ENCODE assay signal across 10 mouse cellular contexts in the genomic region with DNA sequence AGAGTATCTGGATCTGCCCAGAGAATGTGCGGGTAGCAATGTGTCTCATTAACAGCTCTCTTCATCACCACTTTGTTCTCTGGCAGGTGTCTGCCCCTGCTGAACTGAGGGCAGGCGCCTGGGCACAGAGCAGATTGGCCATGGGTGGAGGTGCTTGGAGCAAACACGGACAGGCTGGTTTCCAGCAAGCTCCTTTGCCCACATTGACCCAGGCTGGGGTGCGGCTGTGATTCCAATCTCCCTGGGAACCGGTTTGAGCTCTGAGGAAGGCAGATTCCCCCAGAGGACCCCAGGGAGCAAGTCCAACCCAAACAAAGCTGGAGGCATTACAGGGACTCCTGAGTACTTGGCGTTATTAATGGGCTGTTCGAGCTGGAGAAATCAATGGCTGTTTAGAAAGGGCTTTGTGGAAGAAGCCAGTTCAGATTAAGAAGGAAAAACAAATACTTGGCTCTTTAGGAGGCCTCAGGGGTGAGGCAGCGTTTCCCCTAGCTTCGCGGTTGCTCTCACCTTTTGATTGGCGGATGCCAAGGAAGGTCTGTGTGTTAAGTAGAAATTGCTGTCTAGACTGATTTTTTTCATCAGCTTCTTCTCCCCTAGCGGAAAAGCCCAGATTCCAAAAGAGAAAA.
A peak's percentile ranks its signal among the peaks of the same experiment; 100 is the strongest.
DNase-seq lines count a peak whose midpoint lies in the region; ATAC-seq lines count a peak whose summit lies in the region.
"Had no signal": no experiment of that assay in that cellular context is flagged by ENCODE, and none has a peak within 500 bp of the region (broad histone marks: within the 10 kb centered on the region; RNA-seq: fewer than 3 reads in every experiment).

No protein-coding gene starts in this region.

- H3K4me1 ChIP-seq in limb, embryonic 15.5 days: peaks cover 27% of the 10 kb centered on the region

- no peaks in the 10 kb centered on the region for H3K27me3 ChIP-seq in limb, embryonic 15.5 days
- H3K27me3 ChIP-seq: heart, embryonic 13.5 days had no signal

- 26% methylated on average over 12 of the region's 12 CpGs for WGBS in limb, embryonic 15.5 days

- peak; percentile 36 for DNase-seq in gastrocnemius, adult 18-20 months (ENCODE audit: low spot score)
- no peak for DNase-seq in gastrocnemius, postnatal 36 days
- DNase-seq in NIH3T3 (ENCODE audit: low read depth): peak; percentile 57
- DNase-seq in fibroblast of lung, adult 2 months (ENCODE audit: low read depth): peak; percentile 80
- DNase-seq in urinary bladder, postnatal 36 days (ENCODE audit: low spot score in 2 of 2): peak; percentile 38 to 52
- DNase-seq in thymus, adult 18-20 months: no peak
- DNase-seq in layer of hippocampus, adult 9-10 months (ENCODE audit: low spot score): no peak

- H3K9ac ChIP-seq in limb, embryonic 15.5 days: no peak overlapping the region
- H3K9ac ChIP-seq: heart, embryonic 13.5 days; neural tube, embryonic 13.5 days had no signal

- no peak for ATAC-seq in limb, embryonic 15.5 days (ENCODE audit: insufficient number of reproducible peaks, low FRiP score, low TSS enrichment, low read depth)

- intact Hi-C loops in gastrocnemius, postnatal 36 days (cut with DNase I): no loop called here

- H3K4me3 ChIP-seq in limb, embryonic 15.5 days: no peak overlapping the region
- H3K4me3 ChIP-seq: heart, embryonic 13.5 days; neural tube, embryonic 13.5 days had no signal

- H3K4me2 ChIP-seq in limb, embryonic 15.5 days: no peak overlapping the region
- H3K4me2 ChIP-seq: heart, embryonic 13.5 days; neural tube, embryonic 13.5 days had no signal

- no peaks in the 10 kb centered on the region for H3K9me3 ChIP-seq in limb, embryonic 15.5 days
- H3K9me3 ChIP-seq: heart, embryonic 13.5 days; neural tube, embryonic 13.5 days had no signal

- H3K36me3 ChIP-seq in limb, embryonic 15.5 days: no peaks in the 10 kb centered on the region
- H3K36me3 ChIP-seq: heart, embryonic 13.5 days; neural tube, embryonic 13.5 days had no signal

- peak overlapping the region; percentile 57; the same call in 1 of the 2 replicates for H3K27ac ChIP-seq in limb, embryonic 15.5 days
- H3K27ac ChIP-seq: heart, embryonic 13.5 days; neural tube, embryonic 13.5 days had no signal

Comparison
In these comparisons a context has a peak if more than half of its experiments do, and no peak if none do; other contexts are left out.
1. DNase-seq: peak in gastrocnemius, adult 18-20 months (single experiment), NIH3T3 (single experiment), fibroblast of lung, adult 2 months (single experiment) and urinary bladder, postnatal 36 days (2 of 2); none in gastrocnemius, postnatal 36 days (0 of 2), thymus, adult 18-20 months (0 of 2) and layer of hippocampus, adult 9-10 months (single experiment).